Mouse (Mus musculus) mouse trophoblast stem cell (cell line): ENCODE results near the gene Notch1.

ENCODE experiments used
- in situ Hi-C, 2 experiments: fragments of 300-500 bp; cut with MseI, MboI; formaldehyde crosslinking; loops; 2 replicates in 1 of 2; 3 replicates in 1 of 2; pipeline ENCODE4 v1.15.1; 2025

The Notch1 gene

DNA sequence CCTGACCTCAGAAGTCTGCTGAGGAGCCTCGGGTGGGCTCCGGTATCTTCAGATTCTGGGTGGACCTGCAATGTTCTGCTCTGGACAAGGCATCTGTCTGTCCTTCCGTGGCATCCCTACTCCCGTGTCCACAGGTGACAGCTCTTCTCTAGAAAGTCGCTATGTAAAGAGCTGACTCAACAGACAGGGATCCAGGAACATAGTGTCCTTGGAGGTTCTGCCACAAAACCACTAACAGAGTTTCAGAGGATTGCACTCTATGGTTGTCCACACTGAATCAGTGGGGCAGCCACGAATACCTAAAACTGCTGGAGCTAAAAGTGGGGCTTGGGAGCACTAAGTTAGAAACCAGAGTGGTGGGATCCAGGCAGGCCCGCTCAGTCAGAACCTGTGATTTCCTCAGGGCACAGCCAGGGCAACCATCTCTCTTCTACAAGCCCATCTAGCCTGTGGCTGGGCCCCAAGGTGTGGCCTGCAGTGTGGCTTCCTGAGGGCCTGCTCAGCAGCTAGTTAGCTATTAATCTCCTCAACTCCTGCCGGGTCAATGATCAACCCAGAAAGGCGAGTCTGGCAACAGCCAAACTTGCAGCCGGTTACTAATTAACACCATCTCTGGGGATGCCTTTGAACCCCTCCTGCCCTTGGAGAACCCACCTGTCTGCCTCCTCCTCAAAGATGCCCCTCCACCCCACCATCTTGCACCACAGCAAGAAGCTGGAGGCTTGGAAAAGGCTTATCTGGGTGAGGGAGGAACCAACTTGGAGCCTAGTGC lies 34.6 kb downstream of the Notch1 start:
- in situ Hi-C loops = no loop called here

DNA sequence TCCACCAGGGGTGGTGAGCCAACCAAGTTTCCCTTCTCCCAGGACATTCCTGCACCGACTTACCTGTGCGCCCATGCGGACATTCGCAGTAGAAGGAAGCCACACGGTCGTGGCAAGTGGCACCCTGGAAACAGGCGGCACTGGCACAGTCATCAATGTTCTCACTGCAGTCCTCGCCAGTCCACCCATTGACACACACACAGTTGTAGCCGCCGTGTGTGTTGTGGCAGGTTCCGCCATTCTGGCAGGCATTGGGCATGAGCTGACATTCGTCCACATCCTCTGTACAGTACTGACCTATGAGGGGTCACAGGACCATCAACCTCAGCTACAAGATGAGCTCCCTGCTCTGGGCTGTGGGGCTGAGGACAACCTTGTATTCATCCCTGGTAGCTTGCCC lies 35.6 kb downstream of the Notch1 start:
- in situ Hi-C loops = no loop called here

DNA sequence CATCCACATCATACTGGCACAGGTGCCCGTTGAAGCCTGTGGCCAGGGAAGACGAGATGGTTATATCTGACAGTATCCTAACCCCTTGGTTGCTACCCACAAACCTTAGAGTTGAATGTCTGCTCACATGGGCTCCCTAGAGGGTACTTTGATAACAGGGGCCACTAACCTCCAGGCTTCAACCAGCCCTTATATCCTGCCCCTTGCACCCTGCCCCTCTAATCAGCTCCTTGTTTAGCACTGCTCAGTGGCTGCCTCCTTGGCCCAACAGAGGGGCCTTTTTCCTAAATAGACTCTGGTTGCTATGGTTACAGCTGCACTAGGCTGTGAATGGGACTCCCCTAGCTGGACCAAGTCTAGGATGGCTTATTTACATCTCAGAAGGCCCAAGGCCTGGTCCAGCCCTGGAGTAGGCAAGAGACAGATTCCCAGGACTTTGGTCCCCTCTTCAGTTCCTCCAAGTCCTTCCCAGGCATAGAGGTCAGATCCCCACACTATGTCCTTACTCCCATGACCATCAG lies 37.7 kb downstream of the Notch1 start:
- in situ Hi-C loops = no loop called here

DNA sequence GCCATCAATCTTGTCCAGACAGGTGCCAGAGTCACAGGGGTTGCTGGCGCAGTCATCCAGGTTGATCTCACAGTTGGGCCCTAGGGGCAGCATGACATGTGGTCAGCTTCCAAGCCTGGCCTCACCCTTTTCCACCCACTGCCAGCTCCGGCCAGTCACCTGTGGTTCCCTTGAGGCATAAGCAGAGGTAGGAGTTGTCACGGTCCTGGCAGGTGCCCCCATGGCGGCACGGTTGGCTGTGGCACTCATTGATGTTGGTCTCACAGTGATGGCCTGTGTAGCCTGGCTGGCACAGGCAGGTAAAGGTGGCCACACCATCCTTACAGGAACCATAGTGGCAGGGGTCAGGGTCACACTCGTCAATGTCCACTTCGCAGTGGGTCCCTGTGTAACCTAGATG lies 38.6 kb downstream of the Notch1 start:
- in situ Hi-C loops = no loop called here

DNA sequence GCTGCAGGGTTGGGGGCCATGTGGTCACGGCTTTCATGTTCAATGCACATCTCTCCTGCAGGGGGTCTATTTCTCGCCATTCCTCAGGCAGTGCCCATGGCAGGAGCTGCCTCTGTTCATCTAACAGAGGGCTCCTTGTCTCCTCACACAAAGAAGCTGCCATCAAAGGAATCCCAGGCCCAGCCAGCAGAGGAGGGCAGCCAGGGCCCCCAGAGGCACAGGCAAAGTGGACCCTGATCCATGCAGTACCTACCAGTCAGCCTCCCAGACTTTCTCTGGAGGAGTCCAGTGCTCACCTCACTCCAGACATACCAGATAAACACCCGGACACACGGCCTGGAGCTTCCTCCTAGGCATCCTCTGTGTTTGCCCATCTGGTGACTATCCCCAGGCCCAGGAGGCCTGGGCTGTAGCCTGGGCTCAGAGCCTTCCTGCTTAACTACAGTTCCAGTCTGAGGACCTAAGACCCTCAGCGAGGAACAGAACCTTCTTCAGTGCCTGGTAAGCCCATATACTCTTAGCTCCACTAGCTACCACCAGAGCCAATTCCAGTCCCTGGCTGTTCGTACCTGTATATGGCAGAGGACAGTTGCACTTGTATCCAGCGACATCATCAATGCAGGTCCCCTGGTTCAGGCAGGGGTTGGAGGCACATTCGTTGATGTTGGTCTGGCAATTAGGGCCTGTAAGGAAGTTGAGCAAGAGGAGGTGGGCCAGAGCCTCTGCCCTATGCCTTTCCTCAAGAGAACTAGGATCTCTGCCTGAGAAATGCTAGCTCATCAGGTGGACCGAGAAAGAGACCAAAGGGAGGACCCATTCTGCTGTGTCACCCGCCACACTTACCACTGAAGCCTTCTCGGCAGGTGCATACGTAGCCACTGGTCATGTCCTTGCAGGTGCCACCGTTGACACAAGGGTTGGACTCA lies 40.7 kb downstream of the Notch1 start:
- in situ Hi-C loops = no loop called here

DNA sequence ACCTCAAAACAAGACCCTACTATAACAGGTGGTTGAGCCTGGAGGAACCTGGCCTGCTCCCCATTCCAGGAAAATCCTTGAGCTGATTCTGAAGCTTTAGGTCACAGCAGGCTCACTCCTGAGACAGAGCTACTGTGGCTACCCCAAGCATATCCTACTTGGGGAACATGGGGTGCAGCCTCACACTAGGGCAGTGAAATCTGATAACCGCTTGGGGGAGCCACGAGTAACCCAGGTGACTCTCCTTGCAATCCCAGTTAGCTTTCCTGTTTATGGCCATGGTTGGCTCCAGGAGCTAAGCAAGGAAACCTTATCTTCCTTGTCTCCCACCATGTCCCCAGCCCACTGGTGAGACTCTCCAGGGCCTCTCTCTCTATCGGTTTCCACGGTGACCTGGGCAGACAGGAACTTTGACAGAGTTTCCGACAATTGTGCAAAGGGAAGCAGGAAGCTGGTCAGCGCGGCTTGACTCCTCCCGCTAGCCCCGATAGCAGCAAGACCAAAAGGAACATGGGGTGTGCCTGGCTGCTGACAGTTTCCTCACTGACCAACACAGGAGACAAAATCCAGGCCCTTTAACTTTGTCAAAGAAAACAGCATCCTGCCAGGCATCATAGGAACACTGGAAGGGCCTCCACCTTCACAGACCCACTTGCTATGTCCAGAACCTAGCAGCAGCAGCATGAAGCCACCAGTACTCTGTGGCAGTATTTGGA lies 41.5 kb downstream of the Notch1 start:
- in situ Hi-C loops = no loop called here

DNA sequence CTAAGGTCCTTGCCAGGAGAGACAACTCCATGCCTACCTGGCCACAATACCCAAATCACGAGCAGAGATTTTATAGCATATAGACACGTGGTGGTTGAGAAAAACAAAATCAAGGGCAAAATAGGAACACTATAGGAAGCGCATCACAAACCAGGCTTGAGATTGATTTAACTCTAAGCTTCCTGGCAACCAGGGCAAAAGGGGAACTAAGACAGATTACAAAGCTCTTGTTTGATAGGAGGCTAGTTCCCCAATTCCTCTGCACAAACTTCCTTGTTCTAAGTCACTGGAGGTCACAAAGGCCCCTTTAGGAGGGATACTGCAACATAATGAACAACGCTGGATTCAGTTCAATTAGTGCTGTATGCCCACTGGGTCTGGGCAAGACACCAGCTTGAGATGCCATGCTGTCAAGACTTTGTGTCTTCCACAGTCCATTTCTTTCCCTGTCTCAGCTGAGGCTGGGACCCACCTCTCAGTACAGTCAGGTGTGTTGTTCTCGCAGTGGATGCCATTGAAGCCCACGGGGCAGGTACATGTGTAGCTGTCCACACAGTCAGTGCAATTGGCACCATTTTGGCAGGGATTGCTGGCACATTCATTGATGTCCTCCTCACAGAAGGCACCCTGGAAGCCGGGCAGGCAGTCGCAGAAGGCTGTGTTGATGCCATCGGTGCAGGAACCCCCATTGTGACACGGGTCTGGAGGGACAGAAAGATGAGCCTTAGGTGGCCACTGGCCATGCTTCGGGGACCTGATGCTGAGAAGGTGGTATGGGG lies 44.0 kb downstream of the Notch1 start:
- in situ Hi-C loops = no loop called here

DNA sequence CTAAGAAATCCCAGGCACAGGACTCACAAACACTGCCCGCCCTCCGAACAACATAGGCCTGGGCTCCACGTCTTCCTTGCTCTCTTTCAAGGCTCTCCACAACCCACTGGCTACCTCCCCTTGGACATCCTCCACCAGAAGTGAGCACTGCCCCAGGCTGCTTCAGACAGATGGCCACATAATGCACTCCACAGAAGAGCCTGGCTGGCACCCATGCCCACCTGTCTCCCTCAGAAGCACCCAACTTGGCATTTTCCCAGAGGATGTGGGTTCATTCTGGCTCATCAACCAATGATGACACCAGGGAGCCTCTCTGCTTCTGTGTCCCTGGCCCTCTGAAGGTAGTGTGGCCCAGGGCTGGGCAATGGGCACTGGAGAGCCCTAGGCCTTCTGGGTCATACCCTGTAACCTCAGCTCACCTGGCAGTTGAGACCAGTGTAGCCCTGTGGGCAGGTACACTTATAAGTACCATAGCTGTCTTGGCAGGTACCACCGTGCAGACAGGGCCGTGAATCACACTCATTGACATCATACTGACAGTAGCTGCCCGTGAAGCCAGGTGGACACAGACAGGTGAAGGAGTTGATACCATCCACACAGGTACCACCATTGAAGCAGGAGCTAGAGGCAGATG lies 44.7 kb downstream of the Notch1 start:
- in situ Hi-C loops = no loop called here

DNA sequence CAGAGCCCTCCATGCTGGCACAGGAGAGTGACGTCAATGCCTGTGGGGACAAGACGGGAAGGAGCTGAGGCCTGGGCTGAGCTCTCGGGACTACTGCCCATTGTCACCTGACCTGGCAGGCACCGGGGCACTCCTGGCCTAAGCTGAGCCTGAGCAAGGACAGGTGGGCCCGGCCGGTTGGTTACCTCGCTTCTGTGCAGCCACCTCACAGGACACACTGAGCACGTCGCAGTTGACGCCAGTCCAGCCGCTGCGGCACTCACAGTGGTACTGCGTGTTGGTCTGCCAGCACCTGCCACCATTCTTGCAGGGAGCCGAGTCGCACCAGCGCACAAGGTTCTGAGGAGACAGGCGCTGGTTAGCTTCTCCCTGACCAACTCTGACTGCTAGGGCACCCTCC lies 45.5 kb downstream of the Notch1 start:
- in situ Hi-C loops = no loop called here

DNA sequence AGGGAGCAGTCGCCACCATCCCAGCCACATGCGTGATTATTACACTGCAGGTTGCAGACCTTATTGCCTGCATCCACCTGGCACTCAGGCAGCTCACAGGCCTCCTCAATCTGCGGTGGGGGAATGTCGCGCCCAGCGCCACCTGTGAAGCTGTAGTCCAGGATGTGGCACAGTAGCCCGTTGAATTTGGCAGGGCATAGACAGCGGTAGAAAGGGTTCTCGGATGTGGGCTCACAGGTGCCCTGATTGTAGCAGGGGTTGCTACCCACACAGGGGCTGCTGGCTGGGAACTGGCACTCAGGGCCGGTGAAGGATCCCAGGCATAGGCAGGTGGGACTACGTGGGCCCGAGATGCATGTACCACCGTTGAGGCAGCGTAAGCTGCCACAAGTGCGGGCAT lies 48.1 kb downstream of the Notch1 start:
- in situ Hi-C loops = no loop called here

DNA sequence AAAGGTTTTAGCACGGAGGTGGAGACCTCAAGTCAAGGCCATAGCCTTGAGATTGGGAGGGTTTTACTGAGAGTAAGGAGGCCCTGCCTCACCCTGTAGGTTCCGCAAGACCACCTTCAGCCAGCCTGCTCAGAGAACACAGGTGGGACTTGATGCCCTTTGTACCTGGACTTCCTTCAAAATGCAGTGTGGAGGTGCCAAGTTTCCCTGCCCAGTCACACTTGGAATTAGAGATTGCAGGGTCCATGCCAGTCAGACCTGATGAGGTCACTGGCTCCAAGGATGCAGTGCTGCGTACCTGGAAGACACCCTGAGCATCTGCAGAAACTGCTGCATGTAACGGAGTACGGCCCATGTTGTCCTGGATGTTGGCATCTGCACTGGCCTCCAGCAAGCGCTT lies 53.1 kb downstream of the Notch1 start:
- in situ Hi-C loops = no loop called here

DNA sequence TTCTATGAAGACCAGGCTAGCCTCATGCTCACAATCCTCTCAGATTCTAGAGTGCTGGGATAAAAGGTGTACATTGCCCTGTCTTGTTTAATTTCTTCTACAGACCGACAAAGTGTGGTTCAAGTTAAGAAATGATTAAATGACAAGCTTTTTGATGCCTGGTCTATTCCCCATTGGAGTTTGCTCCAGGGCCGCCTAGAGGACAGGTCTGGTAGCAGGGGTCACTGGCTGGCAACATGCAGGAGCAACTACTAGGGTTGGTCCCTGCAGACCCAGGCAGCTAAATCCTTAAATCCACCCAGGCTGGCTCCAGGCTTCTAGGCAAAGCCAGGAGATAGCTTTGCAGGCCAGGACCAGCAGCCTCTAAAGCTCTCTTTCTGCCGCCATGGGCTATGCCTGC lies 53.5 kb downstream of the Notch1 start:
- in situ Hi-C loops = no loop called here

DNA sequence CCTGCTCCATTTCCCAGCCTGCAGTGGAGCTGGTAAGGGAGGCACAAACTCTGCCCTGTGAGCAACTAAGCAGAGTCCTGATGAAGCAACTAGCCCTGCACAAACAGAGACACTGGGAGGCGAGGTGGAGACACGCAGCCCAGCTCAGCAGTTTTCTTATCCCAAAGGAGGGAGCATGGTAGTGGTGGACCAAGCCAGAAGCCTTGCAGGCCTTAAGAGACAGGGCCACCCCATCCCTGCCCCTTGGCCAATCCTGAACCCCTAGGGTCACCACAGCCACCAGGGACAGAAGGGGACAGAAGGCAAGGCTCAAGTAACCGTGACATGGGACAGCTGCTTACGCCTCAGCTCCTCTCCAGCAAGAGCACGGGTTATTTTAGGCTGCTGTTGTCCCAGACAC lies 54.8 kb downstream of the Notch1 start:
- in situ Hi-C loops = no loop called here

DNA sequence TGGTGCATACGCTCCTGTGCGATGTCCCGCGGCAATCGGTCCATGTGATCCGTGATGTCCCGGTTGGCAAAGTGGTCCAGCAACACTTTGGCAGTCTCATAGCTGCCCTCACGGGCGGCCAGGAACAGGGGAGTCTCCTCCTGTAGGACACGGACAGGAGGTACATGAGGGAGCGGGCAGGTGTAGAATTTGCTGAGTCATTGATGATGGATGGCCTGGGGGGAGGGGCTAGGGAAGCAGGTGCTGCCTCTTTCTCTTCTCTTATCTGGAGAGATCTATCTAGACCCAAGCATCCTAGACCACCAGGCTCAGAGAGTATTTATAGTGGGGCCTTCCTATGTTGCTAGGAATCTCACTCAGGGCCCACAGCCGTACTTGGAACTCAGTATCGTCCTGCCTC lies 55.6 kb downstream of the Notch1 start:
- in situ Hi-C loops = no loop called here

DNA sequence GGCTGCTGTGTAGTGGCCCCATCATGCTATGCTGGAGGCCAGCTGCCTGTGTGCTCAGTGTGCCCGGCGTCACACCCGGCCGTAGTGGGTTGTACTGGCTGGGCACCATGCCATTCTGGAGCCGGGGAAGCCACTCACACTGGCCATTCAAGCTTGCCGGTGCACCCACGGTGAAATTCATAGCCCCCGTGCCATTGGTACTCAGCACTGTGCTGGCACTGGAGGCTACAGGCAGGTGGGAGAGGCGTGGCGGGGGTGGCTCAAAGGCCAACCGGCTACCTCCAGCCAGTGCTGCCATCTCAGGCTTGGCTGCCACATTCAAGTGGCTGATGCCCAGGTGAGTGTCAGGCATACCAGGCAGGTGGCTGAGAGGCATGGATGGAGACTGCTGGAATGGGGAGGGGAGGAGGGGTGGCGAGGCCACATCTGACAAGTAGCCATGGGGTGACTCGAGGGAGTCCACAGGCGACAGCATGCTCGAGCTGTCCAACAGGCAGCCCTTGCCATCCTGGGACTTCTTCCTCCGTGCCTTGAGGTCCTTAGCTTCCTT lies 56.3 kb downstream of the Notch1 start:
- in situ Hi-C loops = no loop called here

DNA sequence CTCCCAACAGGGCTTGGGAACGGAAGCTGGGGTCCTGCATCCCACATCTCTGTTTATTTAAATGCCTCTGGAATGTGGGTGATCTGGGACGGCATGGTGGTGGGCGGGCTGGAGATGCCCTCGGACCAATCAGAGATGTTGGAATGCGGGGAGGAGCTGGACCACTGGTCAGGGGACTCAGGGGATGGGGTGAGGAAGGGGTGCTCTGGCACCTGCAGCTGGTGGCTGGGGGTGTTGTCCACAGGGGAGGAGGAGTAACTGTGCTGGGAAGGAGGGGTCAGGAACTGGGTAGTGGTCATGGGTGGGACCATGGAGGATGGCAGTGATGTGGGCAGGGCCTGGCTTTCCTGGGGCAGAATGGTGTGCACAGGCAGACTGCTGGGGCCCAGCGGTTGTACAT lies 57.0 kb downstream of the Notch1 start:
- in situ Hi-C loops = no loop called here

DNA sequence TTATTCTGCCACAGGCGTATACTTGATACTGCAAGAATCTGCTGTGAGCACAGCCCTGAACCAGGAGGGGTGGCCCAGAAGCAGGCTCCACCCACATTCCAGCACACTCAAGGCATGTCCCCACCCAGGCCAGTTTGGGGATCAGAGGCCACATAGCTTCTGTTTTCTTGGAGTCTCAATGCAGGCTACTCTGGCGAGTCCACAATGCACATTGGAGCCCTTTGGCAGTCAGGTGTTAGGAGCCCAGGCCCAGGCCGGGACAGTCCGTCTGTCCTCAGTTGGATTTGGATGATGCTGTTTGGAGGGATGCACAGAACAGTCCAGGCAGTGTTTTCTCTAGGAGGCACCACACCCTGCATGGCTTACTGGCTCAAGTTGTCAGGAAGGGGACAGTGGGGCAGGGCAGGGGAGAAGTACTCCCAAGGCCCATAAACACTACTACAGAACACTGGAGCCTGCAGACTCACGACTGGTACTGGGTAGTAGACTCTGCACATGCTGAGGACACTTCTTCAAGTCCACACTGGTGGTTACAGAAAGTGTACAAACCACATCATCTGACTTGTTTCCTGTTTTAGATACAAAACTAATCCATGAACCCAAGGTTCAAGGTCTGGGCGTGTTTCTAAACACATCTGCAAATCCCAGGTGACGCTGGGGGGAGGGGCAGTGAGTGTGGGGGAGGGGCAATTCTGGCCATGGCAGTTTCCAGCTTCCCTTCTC lies 57.9 kb downstream of the Notch1 start:
- in situ Hi-C loops = no loop called here

DNA sequence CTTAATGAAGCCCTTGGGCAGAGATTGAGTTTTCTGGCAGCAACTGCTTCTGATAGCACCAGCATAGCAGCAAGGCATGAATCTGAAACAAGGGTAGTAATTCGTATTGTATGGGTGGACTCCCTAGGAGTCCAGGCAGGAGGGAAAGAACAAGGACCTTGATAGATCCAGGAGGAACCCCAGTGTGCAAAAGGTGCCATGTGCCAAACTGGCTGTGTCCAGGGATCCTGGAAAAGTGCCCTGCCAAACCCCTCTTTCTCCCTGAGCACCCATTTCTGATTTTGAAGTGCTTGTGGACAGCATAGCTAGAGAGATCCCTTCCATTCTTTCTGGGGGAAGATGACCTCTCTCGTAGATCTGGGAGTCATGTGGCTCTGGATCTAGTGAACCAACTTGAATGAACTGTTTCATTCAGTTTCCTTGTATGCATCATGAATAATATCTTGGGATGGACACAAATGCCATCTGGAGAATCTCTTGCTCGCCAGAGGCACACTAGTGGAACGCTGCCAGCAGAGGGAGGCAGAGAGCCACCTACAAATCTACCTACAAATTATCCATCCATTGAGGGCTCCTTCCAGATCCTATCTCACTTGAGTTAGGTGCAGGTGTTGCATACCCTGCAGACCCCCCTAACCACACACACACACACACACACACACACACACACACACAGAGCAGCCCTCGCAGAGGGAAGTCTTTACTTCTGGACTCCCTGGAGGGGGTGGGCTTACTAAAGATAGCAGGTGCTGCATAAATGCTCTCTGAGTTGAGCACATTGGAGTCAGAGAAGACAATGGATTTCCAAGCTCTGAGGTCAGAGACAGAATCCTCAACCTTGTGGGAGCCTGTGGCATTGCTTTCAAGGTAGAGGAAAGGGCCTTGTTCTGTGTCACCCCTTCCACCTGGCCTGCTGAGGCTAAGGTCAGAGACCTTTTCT lies 67.1 kb downstream of the Notch1 start:
- in situ Hi-C loops = loop anchor here (5.0 kb wide), 2 partner anchors 48 to 113 kb away; no protein-coding TSS in a partner anchor

DNA sequence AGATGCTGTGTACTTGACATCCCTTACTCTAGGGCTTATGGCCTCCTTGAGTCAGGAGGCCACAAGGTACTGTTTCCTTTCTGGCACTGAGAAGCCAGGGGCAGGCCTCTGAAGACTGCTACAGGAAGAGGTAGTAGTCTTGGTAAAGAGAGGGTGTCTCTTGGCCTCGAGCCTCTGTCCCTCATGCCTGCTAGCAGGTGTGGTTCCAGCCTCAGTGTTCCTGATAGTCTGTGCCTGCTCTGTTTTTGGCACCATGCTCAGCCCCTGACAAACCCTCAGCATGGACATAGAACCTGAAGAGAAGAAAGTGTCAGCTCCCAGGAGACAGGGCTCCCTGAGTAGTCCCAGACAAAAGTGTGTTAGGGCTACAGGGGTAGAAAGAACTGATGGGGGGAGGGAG lies 69.0 kb downstream of the Notch1 start:
- in situ Hi-C loops = loop anchor here (5.0 kb wide), 1 partner anchor 115 kb away; no protein-coding TSS in a partner anchor
